Mouse (Mus musculus): ENCODE measurements around the gene Fbxl8. TPM values are rescaled to one million over a fixed set of nuclear protein-coding genes. Genes with fewer than 3 reads are reported as not detected.

Gene Fbxl8
- polyA plus RNA-seq, 1 experiment from 2014 or later, result 1.3 TPM

GRCm38 (mm10) chr8:105298351-105299252 lies 34.2 kb downstream of the Fbxl8 start:
- WGBS, result 70% methylated on average over 18 of the region's 18 CpGs
- Histone ChIP-seq H3K4me1 (replicated peaks) (peaks cover 30% of the 10 kb centered on the region), H3K27ac (replicated peaks) (peak overlapping the region; percentile 73; the same call in 1 of the 2 replicates), H3K9ac (peak overlapping the region; percentile 85), H3K4me2 (peak overlapping the region; percentile 95), H3K36me3 (peaks cover 43% of the 10 kb centered on the region), H3K9me3 (no peaks in the 10 kb centered on the region), H3K27me3 (no peaks in the 10 kb centered on the region), H3K4me3 (peak overlapping the region; percentile 99)
- no peak for ATAC-seq (ENCODE audit: low FRiP score, low read depth)

- H3K4me2 ChIP-seq, result no peak overlapping the region
- no peak overlapping the region for H3K27ac ChIP-seq (replicated peaks)
- H3K4me1 ChIP-seq (replicated peaks), result peaks cover 32% of the 10 kb centered on the region
- H3K36me3 ChIP-seq, result peaks cover 51% of the 10 kb centered on the region
- no peak for ATAC-seq (ENCODE audit: low FRiP score, low read depth)
- no peak overlapping the region for H3K4me3 ChIP-seq
- no peaks in the 10 kb centered on the region for H3K9me3 ChIP-seq
- H3K27me3 ChIP-seq, result no peaks in the 10 kb centered on the region
- 97% methylated on average over 8 of the region's 8 CpGs for WGBS
- H3K9ac ChIP-seq, result no peak overlapping the region
Measured at GRCm38 (mm10) chr8:105299962-105300361, 35.5 kb downstream of the Fbxl8 start.

- Histone ChIP-seq H3K4me1 (replicated peaks) (peaks cover 34% of the 10 kb centered on the region), H3K4me3 (no peak overlapping the region), H3K9ac (no peak overlapping the region), H3K36me3 (peaks cover 59% of the 10 kb centered on the region), H3K27me3 (no peaks in the 10 kb centered on the region), H3K27ac (replicated peaks) (no peak overlapping the region), H3K9me3 (no peaks in the 10 kb centered on the region), H3K4me2 (no peak overlapping the region)
- WGBS, result 87% methylated on average over 8 of the region's 8 CpGs
- no peak for ATAC-seq (ENCODE audit: low FRiP score, low read depth)
Measured at GRCm38 (mm10) chr8:105303396-105303795, 38.9 kb downstream of the Fbxl8 start.

- H3K9me3 ChIP-seq, result no peaks in the 10 kb centered on the region
- peaks cover 29% of the 10 kb centered on the region for H3K4me1 ChIP-seq (replicated peaks)
- peaks cover 61% of the 10 kb centered on the region for H3K36me3 ChIP-seq
- H3K27me3 ChIP-seq, result no peaks in the 10 kb centered on the region
- no peak overlapping the region for H3K4me3 ChIP-seq
- H3K27ac ChIP-seq (replicated peaks), result no peak overlapping the region
- H3K9ac ChIP-seq, result no peak overlapping the region
- H3K4me2 ChIP-seq, result no peak overlapping the region
- no peak for ATAC-seq (ENCODE audit: low FRiP score, low read depth)
- 84% methylated on average over 9 of the region's 9 CpGs for WGBS
Measured at GRCm38 (mm10) chr8:105303874-105304273, 39.4 kb downstream of the Fbxl8 start.

- Histone ChIP-seq H3K36me3 (peaks cover 62% of the 10 kb centered on the region), H3K4me1 (replicated peaks) (peaks cover 23% of the 10 kb centered on the region), H3K27ac (replicated peaks) (no peak overlapping the region), H3K27me3 (no peaks in the 10 kb centered on the region), H3K4me2 (no peak overlapping the region), H3K9me3 (no peaks in the 10 kb centered on the region), H3K9ac (no peak overlapping the region), H3K4me3 (no peak overlapping the region)
- ATAC-seq (ENCODE audit: low FRiP score, low read depth), result 0 out of 2 replicates have a peak, but pooled peaks have one; percentile 1
- whole genome bisulfite sequencing, result 70% methylated on average over 9 of the region's 9 CpGs
Measured at GRCm38 (mm10) chr8:105304325-105305210, 40.1 kb downstream of the Fbxl8 start.

GRCm38 (mm10) chr8:105305211-105306145 lies 41.0 kb downstream of the Fbxl8 start, which contains the start of gene Elmo3:
Gene Elmo3 (plus strand): TSS chr8:105305601.
- H3K9ac ChIP-seq, result peak within 1 kb of the TSS; percentile 38
- H3K9me3 ChIP-seq, result no peaks in the 10 kb centered on the region
- 10% methylated on average over 28 of the region's 30 CpGs for WGBS
- ATAC-seq (ENCODE audit: low FRiP score, low read depth), result peak; percentile 66
- peak within 1 kb of the TSS; percentile 48 for H3K4me2 ChIP-seq
- peak within 1 kb of the TSS; percentile 16 for H3K4me3 ChIP-seq
- no peaks in the 10 kb centered on the region for H3K27me3 ChIP-seq
- H3K4me1 ChIP-seq (replicated peaks), result peaks cover 15% of the 10 kb centered on the region
- H3K27ac ChIP-seq (replicated peaks), result no peak within 1 kb of the TSS
- H3K36me3 ChIP-seq, result peaks cover 53% of the 10 kb centered on the region

- no peak overlapping the region for H3K27ac ChIP-seq (replicated peaks)
- H3K9ac ChIP-seq, result no peak overlapping the region
- WGBS, result 60% methylated on average over 5 of the region's 5 CpGs
- peak overlapping the region; percentile 48 for H3K4me2 ChIP-seq
- peaks cover 15% of the 10 kb centered on the region for H3K4me1 ChIP-seq (replicated peaks)
- H3K27me3 ChIP-seq, result no peaks in the 10 kb centered on the region
- peak; percentile 33; the same call in 1 of the 2 replicates for ATAC-seq (ENCODE audit: low FRiP score, low read depth)
- peak overlapping the region; percentile 16; the same call in 1 of the 2 replicates for H3K4me3 ChIP-seq
- peaks cover 45% of the 10 kb centered on the region for H3K36me3 ChIP-seq
- H3K9me3 ChIP-seq, result no peaks in the 10 kb centered on the region
Measured at GRCm38 (mm10) chr8:105306146-105306691, 41.8 kb downstream of the Fbxl8 start.

- H3K27me3 ChIP-seq, result no peaks in the 10 kb centered on the region
- no peak for ATAC-seq (ENCODE audit: low FRiP score, low read depth)
- H3K9ac ChIP-seq, result no peak overlapping the region
- H3K4me2 ChIP-seq, result no peak overlapping the region
- no peaks in the 10 kb centered on the region for H3K9me3 ChIP-seq
- H3K27ac ChIP-seq (replicated peaks), result no peak overlapping the region
- H3K4me1 ChIP-seq (replicated peaks), result peaks cover 15% of the 10 kb centered on the region
- WGBS, result 94% methylated on average over 13 of the region's 13 CpGs
- peaks cover 36% of the 10 kb centered on the region for H3K36me3 ChIP-seq
- H3K4me3 ChIP-seq, result no peak overlapping the region
Measured at GRCm38 (mm10) chr8:105307670-105308069, 43.2 kb downstream of the Fbxl8 start.

GRCm38 (mm10) chr8:105308428-105308827 lies 44.0 kb downstream of the Fbxl8 start:
- Histone ChIP-seq H3K27ac (replicated peaks) (no peak overlapping the region), H3K4me2 (no peak overlapping the region), H3K9me3 (no peaks in the 10 kb centered on the region), H3K4me3 (no peak overlapping the region), H3K4me1 (replicated peaks) (peaks cover 15% of the 10 kb centered on the region), H3K9ac (no peak overlapping the region), H3K27me3 (no peaks in the 10 kb centered on the region), H3K36me3 (peaks cover 35% of the 10 kb centered on the region)
- WGBS, result 95% methylated on average over 10 of the region's 10 CpGs
- ATAC-seq (ENCODE audit: low FRiP score, low read depth), result no peak

- Histone ChIP-seq H3K27ac (replicated peaks) (no peak overlapping the region), H3K4me3 (no peak overlapping the region), H3K9me3 (no peaks in the 10 kb centered on the region), H3K9ac (no peak overlapping the region), H3K36me3 (peaks cover 39% of the 10 kb centered on the region), H3K27me3 (no peaks in the 10 kb centered on the region), H3K4me2 (no peak overlapping the region), H3K4me1 (replicated peaks) (peaks cover 15% of the 10 kb centered on the region)
- 83% methylated on average over 15 of the region's 15 CpGs for WGBS
- ATAC-seq (ENCODE audit: low FRiP score, low read depth), result no peak
Measured at GRCm38 (mm10) chr8:105309142-105309847, 44.8 kb downstream of the Fbxl8 start.

All from hindbrain, embryonic 15.5 days (tissue).